Mouse (Mus musculus) subcutaneous adipose tissue, adult 2 months (tissue): ENCODE measurements around the gene Defb36. TPM values are rescaled to one million over a fixed set of nuclear protein-coding genes. Genes with fewer than 3 reads are reported as not detected.

Experiments used
- polyA plus RNA-seq: library from polyadenylated mRNA; depleted of rRNA; stranded (reverse); fragments of >200 nt; gene quantifications from 2 replicates; pipeline ENCODE4 v1.2.3, GENCODE M21; 2012; ENCODE audit warnings: low replicate concordance; rRNA removed

Defb36 gene
- not detected in 2 replicates for polyA plus RNA-seq

DNA sequence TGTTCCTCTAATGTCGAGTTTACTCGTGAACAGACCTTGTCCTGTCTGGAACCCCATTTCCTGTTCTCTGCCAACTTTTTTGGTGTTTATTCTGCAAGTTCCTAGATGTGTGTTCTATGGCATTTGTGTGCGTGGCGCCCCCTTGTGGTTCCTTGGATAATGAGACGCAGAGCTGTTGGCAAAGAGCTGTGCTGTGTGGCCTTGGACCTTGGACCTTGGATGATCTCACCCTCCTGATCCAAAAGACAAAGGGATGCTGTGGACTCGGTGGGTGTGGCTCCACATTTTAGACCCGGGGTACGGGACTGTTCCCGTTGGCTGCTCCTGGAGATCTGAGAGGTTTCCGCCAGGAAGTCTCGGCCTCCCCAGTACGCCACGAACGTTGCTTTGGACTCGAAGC is at the start of gene Defb36:
Gene Defb36 (plus strand): TSS at position 271 of the 400 bp plus-strand sequence.

DNA sequence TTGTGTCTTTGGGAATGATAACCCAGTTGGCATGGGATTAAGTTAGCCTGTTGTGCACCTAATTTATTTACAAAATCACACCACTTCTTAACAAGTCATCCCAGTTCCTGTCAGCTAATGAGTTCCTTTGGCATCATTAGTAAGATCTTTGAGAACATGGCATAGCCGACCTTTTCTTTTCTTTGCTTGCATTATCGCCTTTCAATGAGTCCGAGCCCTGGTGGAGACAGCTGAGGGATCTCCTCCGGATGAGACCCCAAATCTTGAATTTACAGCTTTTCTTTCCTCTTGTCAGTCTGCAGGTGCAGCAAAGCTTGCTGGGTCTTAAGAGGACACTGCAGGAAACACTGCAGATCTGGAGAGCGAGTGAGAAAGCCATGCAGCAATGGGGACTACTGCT is 35.1 kb upstream of the Defb36 start, which contains the start of gene Gm17416:
Gene Gm17416 (plus strand): TSS at position 301 of the 400 bp plus-strand sequence.

DNA sequence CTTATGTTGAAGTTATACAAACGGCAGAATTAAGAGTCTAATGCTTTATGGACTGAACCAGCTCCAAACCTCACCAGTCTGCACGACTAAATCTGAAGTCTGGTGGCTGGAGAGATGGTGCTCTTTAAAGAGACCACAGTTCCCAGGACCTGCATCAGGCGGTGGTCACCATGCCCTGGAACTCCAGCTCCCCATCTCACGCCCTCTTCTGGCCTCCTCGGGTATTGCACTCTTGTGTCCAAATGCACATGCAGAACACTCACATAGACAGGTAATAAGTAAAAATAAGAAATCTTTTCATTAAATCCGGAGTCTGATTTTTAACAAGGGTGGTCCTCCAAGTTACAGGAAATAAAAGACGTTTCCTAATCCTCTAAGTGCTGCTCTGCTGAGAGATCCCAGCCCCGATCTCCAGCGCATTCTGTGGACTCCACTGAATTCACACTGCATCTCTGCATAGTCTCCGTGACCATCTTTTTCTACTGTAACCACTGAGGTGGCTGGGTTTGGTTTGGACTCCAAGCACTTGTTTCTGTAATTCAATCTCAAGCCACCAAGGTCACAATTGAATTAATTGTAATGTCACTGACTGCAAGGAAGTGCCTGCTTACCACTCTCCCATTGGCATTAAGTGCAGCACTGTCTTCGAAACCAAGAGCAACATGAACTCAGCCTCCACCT is 31.9 kb upstream of the Defb36 start, which contains the start of gene Defb21:
Gene Defb21 (plus strand): TSS at position 631 of the 681 bp plus-strand sequence.

DNA sequence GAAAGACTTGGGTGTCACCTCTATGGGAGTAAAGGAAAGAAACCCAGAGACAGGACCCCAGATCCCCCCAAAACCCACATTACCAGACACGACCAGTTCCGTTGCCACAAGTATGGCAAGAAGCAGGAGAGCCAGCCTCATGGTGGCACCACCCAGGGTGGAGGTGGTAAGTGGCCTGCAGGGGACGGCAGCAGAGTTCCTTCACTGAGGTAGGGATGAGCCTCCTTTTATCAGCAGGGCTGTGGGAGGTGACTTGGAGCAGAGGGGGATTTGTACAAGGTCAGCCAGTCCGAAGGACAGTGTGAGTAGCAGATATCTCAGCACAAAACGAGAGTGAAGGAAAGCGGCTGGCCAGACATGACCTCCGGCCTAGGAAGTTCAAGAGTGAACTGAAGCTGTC is 24.0 kb upstream of the Defb36 start, which contains the start of gene Defb19:
Gene Defb19 (minus strand): TSS at position 206 of the 400 bp plus-strand sequence.

DNA sequence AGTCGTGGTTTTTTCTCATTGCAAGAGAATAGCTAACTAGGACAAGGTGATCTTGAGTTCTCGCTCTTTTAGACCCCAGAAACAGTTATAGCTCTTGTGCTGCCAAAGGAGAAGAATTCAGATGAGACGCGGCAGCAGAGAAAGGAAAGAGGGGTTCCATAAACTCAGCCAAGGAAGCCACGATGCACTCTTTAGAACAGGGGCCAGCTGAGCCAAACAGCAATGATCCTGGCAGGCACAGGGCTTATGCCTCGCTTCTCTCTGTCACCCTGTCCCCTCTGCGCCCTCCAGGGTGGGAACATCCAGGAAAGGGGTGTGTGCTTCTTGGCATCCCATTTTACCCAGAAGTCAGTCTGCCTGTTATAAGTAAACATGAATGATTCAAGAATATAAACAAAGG is 4.8 kb upstream of the Defb36 start, which contains the start of gene Defb45:
Gene Defb45 (minus strand): TSS at position 101 of the 400 bp plus-strand sequence.

DNA sequence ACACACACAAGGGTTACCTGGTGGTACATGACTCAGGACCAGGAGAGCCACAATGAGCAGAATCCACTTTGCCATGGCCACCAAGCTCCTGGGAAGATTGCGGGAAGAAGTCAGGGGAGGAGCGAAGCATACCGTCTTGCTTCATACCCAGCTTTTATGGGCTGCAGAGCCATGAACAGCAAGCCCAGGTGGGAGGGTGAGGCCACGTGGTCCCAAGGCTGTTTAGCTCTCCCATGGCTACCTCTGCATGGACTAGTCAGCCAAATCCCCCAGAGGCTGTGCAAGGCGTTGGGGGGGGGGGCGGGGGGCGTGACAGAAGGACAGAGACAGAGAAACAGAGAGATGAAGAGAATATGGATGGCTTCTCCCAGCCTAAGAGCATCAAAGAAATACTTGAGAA is 18.8 kb downstream of the Defb36 start, which contains the start of gene Defb25:
Gene Defb25 (minus strand): TSS at position 101 of the 400 bp plus-strand sequence.

DNA sequence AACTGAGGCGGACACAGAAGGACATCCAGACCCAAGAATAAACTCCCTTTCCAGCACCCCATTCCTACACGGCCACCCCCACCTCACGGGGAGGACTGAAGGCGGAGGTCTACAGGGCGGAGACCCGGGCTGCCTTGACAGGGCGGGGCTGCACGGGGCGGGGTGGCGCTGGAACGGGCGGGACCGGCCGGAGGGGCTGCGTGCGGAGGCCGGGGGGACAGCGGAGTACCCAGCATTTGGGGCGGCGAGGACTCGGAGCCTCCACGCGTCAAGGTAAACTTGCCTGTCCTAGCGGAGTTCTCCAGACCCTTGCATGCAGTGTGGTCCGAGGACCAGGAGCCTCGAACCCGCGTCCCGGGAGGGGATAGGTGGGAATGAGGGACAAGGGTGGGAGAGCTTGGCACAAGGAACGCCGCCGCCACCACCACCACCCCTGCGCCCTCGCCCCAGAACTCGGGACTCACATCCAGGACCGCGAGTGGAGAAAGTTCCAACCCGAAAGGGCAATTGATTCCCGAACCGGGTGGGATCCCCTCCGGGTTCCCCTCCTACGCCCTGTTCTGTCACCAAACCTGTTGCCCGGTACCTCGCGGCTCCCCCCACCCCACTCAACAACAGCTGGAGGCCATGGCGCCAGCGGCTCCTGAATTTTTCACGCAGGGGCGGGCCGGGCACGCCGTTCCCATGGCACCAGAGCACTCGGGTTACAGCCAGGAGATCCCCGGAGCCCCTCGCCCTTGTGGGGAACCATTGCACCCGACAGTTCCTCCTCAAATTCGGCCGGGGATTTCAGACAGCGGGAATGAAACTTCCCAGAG is 22.9 kb downstream of the Defb36 start, which contains the start of gene Rem1:
Gene Rem1 (plus strand): TSS at position 178 of the 818 bp plus-strand sequence.

Other genes with a start within 250 kb of the Defb36 start
- gene Nrsn2, start 227.7 kb upstream of the Defb36 start, polyA plus RNA-seq: not detected in 2 replicates
- 2.9 and 26.5 TPM in 2 replicates for gene Sox12, start 206.3 kb upstream of the Defb36 start, polyA plus RNA-seq
- 2.1 and 12.6 TPM in 2 replicates for gene Zcchc3, start 189.3 kb upstream of the Defb36 start, polyA plus RNA-seq
- 0.32 TPM in 1 of 2 replicates, not detected in the other for gene 6820408C15Rik, start 188.7 kb upstream of the Defb36 start, polyA plus RNA-seq
- 0.23 TPM in 1 of 2 replicates, not detected in the other for gene Defb23, start 139.7 kb upstream of the Defb36 start, polyA plus RNA-seq
- gene Defb20, start 127.3 kb upstream of the Defb36 start, polyA plus RNA-seq: 1.2 and 3.0 TPM in 2 replicates
- 0.71 TPM in 1 of 2 replicates, not detected in the other for gene Defb22, start 114.2 kb upstream of the Defb36 start, polyA plus RNA-seq
- gene Defb26, start 92.6 kb upstream of the Defb36 start, polyA plus RNA-seq: 0.27 TPM in 1 of 2 replicates, not detected in the other
- 1.2 TPM in 1 of 2 replicates, not detected in the other for gene Defb28, start 86.1 kb upstream of the Defb36 start, polyA plus RNA-seq
- not detected in 2 replicates for gene Defb29, start 64.2 kb upstream of the Defb36 start, polyA plus RNA-seq
- not detected in 2 replicates for gene Gm17416, start 35.0 kb upstream of the Defb36 start, polyA plus RNA-seq
- gene Defb21, start 31.6 kb upstream of the Defb36 start, polyA plus RNA-seq: 0.46 TPM in 1 of 2 replicates, not detected in the other
- not detected in 2 replicates for gene Defb19, start 24.0 kb upstream of the Defb36 start, polyA plus RNA-seq
- not detected in 2 replicates for gene Defb45, start 4.9 kb upstream of the Defb36 start, polyA plus RNA-seq
- 5.3 TPM in 1 of 2 replicates, not detected in the other for gene Defb25, start 18.7 kb downstream of the Defb36 start, polyA plus RNA-seq
- gene Rem1, start 22.6 kb downstream of the Defb36 start, polyA plus RNA-seq: 13.6 and 24.9 TPM in 2 replicates
- gene H13, start 65.1 kb downstream of the Defb36 start, polyA plus RNA-seq: 138 and 143 TPM in 2 replicates
- 7.2 and 10.9 TPM in 2 replicates for gene Mcts2, start 82.7 kb downstream of the Defb36 start, polyA plus RNA-seq
- gene Id1, start 131.9 kb downstream of the Defb36 start, polyA plus RNA-seq: 163 and 303 TPM in 2 replicates
- gene Cox4i2, start 149.8 kb downstream of the Defb36 start, polyA plus RNA-seq: 9.4 and 12.8 TPM in 2 replicates
- 44.2 and 57.2 TPM in 2 replicates for gene Bcl2l1, start 227.4 kb downstream of the Defb36 start, polyA plus RNA-seq
- 0.42 and 3.3 TPM in 2 replicates for gene Tpx2, start 243.6 kb downstream of the Defb36 start, polyA plus RNA-seq